8 mouse cellular contexts compared by ENCODE assay signal in the genomic region with DNA sequence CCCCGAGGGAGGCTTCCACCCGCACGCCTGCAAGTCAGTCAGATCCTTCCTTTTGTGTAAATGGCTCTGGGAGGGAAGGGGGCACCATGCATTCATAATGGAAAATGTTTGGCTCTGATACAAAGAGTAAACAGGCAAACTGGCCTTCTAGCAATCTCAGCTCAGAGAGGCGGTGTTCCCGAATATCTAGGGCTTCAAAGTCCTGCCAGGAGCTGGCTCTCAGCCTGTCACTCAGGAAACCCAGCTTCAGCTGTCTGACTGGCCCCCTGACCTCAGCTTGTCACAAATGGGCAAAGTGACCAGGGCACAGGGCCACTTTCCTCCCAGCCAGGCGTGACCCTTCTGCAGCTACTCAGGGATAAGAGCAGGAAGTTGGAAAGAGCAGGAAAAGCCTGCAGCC. TPM values are rescaled to one million over a fixed set of nuclear protein-coding genes. Genes with fewer than 3 reads are reported as not detected.
DNase-seq lines count a peak whose midpoint lies in the region; ATAC-seq lines count a peak whose summit lies in the region.

No protein-coding gene starts in this region.

- no peak overlapping the region for H3K4me2 ChIP-seq in intestine, embryonic 15.5 days (replicated peaks)
- peak overlapping the region; percentile 9; the same call in 1 of the 2 replicates for H3K4me2 ChIP-seq in lung, embryonic 15.5 days
- H3K4me2 ChIP-seq in forebrain, embryonic 11.5 days (ENCODE audit: low read depth, low read length, severe bottlenecking): no peak overlapping the region

- ATAC-seq in intestine, embryonic 15.5 days: 0 out of 2 replicates have a peak, but pooled peaks have one; percentile 10
- peak; percentile 17; the same call in 1 of the 2 replicates for ATAC-seq in lung, embryonic 15.5 days (ENCODE audit: borderline replicate concordance, extremely low read depth, low FRiP score, low TSS enrichment)
- no peak for ATAC-seq in forebrain, embryonic 11.5 days (replicated peaks; ENCODE audit: low FRiP score)

- peaks cover 31% of the 10 kb centered on the region for H3K4me1 ChIP-seq in intestine, embryonic 15.5 days (replicated peaks)
- H3K4me1 ChIP-seq in lung, embryonic 15.5 days: peaks cover 51% of the 10 kb centered on the region
- H3K4me1 ChIP-seq in forebrain, embryonic 11.5 days (replicated peaks; ENCODE audit: control insufficient read depth, insufficient read depth, low read length): no peaks in the 10 kb centered on the region

- H3K9ac ChIP-seq in intestine, embryonic 15.5 days: no peak overlapping the region
- H3K9ac ChIP-seq in lung, embryonic 15.5 days: no peak overlapping the region
- H3K9ac ChIP-seq in forebrain, embryonic 11.5 days (ENCODE audit: low read length): no peak overlapping the region

- H3K36me3 ChIP-seq in intestine, embryonic 15.5 days: no peaks in the 10 kb centered on the region
- no peaks in the 10 kb centered on the region for H3K36me3 ChIP-seq in lung, embryonic 15.5 days
- no peaks in the 10 kb centered on the region for H3K36me3 ChIP-seq in forebrain, embryonic 11.5 days (ENCODE audit: control insufficient read depth, insufficient read depth, low read length)

- H3K27me3 ChIP-seq in intestine, embryonic 15.5 days (replicated peaks): no peaks in the 10 kb centered on the region
- no peaks in the 10 kb centered on the region for H3K27me3 ChIP-seq in lung, embryonic 15.5 days
- H3K27me3 ChIP-seq in forebrain, embryonic 11.5 days (ENCODE audit: control insufficient read depth, insufficient read depth, low read length): no peaks in the 10 kb centered on the region

- WGBS in intestine, embryonic 15.5 days: 50% methylated on average over 6 of the region's 6 CpGs
- 7% methylated on average over 6 of the region's 6 CpGs for WGBS in lung, embryonic 15.5 days
- 67% methylated on average over 6 of the region's 6 CpGs for WGBS in forebrain, embryonic 11.5 days

- peak; percentile 80 to 83 for DNase-seq in cerebellum, postnatal 14 days
- DNase-seq in cerebellum, adult 11-12 months: no peak
- peak; percentile 79 to 83 for DNase-seq in right cerebral cortex, postnatal 10 days (ENCODE audit: low spot score in 2 of 2)
- no peak for DNase-seq in right cerebral cortex, postnatal 36 days (ENCODE audit: low spot score in 2 of 2)
- DNase-seq in c-Kit-positive CD71-positive TER-119-positive erythroid progenitor cells, embryonic 14.5 days (ENCODE audit: low spot score): no peak
- no peak for DNase-seq in forebrain, embryonic 11.5 days (ENCODE audit: low spot score)

- H3K4me3 ChIP-seq in intestine, embryonic 15.5 days (replicated peaks): no peak overlapping the region
- H3K4me3 ChIP-seq in lung, embryonic 15.5 days: no peak overlapping the region
- H3K4me3 ChIP-seq in forebrain, embryonic 11.5 days (ENCODE audit: low read depth, low read length): no peak overlapping the region

- H3K27ac ChIP-seq in intestine, embryonic 15.5 days: peak overlapping the region; percentile 42; the same call in 1 of the 2 replicates
- H3K27ac ChIP-seq in lung, embryonic 15.5 days: peak overlapping the region; percentile 82
- no peak overlapping the region for H3K27ac ChIP-seq in forebrain, embryonic 11.5 days (ENCODE audit: low read depth, low read length)

- no peaks in the 10 kb centered on the region for H3K9me3 ChIP-seq in intestine, embryonic 15.5 days
- no peaks in the 10 kb centered on the region for H3K9me3 ChIP-seq in lung, embryonic 15.5 days
- no peaks in the 10 kb centered on the region for H3K9me3 ChIP-seq in forebrain, embryonic 11.5 days (ENCODE audit: control insufficient read depth, low read length)

RNA-seq across cellular contexts. Expression of gene Prkag2, which starts 33.3 kb away (rescaled TPM):
- polyA plus RNA-seq in intestine, embryonic 15.5 days (2015; fragmentation: Nextera tagmentation; extraction: Ambion mirVana): 52.2 and 52.3 TPM in 2 replicates
- polyA plus RNA-seq in lung, embryonic 15.5 days (2015; fragmentation: Nextera tagmentation; extraction: Ambion mirVana): 27.9 and 30.2 TPM in 2 replicates
- polyA plus RNA-seq in forebrain, embryonic 11.5 days (2014; fragmentation: Nextera tagmentation; extraction: Ambion mirVana): 51.9 and 54.4 TPM in 2 replicates

Comparison
In these comparisons a context has a peak if more than half of its experiments do, and no peak if none do; other contexts are left out.
1. DNase-seq: peak in cerebellum, postnatal 14 days (2 of 2) and right cerebral cortex, postnatal 10 days (2 of 2); none in cerebellum, adult 11-12 months (single experiment), right cerebral cortex, postnatal 36 days (0 of 2), c-Kit-positive CD71-positive TER-119-positive erythroid progenitor cells, embryonic 14.5 days (single experiment) and forebrain, embryonic 11.5 days (single experiment).